Mouse (Mus musculus) cerebellum, postnatal 36 days (tissue): ENCODE data around the gene Nthl1.

Source experiments
- DNase-seq, 2 experiments: peaks; one replicate each; pipeline ENCODE4 v3.0.0; 2021 to 2022; ENCODE audit warnings: mixed read lengths in 2 of 2

Gene Nthl1

GRCm38 (mm10) chr17:24632167-24632812 is at the start of gene Nthl1, which contains the start of gene Tsc2:
Gene Nthl1, plus strand, starts transcription at chr17:24632680.
Gene Tsc2, minus strand, starts transcription at chr17:24632630.
- peak; percentile 77 to 79 for DNase-seq

DNA sequence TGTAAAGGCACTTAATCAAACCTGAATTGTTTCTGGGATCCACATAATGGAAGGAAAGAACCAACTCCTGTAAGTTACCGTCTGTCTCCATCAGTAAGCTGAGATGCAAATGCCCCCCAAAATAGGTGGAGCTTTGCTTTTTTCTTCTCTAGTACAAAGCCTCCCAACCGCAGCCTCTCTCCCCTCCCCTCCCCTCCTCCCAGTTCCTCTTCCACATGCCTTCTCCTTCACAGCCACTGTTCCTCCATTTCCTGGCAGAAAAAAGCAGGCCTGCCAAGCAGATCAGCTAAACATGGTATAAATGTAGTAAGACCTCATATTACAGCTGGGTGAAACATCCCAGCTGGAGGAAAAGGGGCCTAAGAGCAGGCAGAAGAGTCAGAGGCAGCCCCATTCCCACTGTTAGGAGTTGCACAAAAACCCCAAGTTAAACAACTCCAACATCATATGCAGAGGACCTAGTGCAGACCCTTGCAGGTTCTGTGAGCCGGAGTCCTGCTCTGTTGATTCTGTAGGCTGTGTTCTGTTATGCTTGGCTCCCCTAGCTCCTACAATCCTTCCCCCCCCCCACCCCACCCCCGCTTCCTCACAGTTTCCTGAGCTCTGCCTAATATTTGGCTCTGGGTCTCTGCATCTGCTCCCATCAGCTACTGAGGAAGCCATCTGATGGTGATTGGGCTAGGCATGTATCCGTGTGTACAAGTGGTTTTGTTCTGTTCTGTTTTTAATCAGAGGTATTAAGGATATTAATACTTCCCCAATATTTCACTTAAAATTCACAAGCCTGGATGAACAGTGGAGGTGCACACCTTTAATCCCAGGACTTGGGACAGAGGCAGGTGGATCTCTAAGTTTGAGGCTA is 48.6 kb upstream of the Nthl1 start:
- no peak for DNase-seq

GRCm38 (mm10) chr17:24584520-24584919 is 48.0 kb upstream of the Nthl1 start:
- no peak for DNase-seq

DNA sequence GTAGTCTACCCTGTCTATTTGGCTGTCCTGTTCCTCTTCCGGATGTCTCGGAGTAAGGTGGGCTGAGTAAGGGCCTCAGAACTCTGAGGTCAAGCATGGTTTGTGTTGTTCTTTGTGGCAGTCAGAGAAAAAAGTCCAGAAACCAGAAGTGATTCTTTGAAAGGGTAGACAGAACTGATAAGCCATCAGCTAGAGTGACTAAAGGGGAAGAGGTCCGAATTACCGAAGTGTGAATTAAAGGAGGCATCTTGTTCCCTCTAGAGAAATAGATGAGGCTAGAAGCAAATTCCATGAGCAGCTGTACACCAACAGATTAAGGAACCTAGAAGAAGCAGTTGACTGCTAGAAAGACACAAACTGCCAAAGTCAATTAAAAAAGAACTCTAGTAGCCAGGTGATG is 45.9 kb upstream of the Nthl1 start:
- no peak for DNase-seq

DNA sequence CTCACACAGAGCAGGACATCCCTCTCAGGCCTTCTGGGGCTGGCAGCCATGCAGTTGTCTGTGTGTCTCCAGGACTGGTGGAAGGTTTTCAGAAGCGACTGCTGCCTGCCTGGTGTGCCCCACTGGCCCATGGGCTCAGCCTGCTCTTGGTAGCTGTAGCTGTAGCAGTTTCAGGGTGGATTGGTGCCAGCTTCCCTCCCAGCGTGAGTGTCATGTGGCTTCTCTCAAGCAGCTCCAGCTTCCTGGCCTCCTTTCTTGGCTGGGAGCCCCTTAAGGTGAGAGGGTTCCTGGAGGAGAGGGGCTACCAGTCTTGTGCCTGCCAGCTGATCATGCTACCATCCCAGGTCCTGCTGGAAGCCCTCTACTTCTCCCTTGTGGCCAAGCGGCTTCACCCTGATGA is 41.5 kb upstream of the Nthl1 start:
- peak; percentile 75 to 77 for DNase-seq

- no peak for DNase-seq
These were observed 40.8 kb upstream of the Nthl1 start for GRCm38 (mm10) chr17:24591695-24592094.

DNA sequence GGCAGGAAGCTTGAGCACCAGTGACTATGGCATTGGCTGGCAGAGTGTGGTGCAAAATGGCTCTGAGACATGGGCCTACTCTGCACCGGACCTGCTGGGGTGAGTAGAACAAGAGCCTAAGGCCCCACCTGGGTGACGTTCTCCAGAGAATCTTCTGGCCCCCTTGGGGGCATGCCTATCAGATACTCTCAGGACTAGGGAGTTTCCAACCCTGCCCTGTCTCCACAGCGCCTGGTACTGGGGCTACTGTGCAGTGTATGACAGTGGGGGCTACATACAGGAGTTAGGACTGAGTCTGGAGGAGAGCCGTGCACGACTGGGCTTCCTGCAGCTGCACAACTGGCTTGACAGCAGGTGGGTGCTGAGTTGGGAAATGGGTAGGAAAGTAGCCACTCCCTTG is 39.2 kb upstream of the Nthl1 start:
- DNase-seq, result no peak

DNA sequence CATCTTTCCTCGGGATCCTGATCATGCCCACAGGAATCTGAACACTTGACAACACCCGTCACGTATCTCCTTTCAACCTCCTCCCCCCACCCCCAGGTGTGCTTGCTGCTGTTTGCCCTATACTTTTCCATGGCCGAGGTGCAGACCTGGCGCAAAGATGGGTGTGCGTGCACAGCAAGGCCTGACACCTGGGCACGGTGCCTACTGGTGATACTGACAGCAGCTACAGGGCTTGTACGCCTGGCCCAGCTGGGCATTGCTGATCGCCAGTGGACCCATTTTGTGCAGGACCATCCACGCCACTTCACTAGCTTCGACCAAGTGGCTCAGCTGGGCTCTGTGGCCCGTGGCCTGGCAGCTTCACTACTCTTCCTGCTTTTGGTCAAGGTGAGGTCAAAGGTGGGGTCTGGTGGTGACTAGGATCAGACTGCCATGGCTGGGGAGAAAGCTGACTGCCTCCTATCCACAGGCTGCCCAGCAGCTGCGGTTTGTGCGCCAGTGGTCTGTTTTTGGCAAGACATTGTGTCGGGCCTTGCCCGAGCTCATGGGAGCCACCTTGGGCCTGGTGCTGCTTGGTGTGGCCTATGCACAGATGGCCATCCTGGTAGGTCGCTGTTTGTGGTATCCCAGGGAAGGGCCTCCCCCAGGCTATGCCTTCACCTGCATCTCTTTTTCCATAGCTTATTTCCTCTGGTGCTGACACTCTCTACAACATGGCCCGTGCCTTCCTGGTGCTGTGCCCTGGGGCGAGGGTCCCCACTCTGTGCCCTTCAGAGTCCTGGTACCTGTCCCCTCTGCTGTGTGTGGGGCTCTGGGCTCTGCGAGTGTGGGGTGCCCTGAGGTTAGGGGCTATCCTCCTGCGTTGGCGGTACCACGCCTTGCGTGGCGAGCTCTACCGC is 38.2 kb upstream of the Nthl1 start:
- DNase-seq, result peak in 1 of 2 experiments; percentile 44

DNA sequence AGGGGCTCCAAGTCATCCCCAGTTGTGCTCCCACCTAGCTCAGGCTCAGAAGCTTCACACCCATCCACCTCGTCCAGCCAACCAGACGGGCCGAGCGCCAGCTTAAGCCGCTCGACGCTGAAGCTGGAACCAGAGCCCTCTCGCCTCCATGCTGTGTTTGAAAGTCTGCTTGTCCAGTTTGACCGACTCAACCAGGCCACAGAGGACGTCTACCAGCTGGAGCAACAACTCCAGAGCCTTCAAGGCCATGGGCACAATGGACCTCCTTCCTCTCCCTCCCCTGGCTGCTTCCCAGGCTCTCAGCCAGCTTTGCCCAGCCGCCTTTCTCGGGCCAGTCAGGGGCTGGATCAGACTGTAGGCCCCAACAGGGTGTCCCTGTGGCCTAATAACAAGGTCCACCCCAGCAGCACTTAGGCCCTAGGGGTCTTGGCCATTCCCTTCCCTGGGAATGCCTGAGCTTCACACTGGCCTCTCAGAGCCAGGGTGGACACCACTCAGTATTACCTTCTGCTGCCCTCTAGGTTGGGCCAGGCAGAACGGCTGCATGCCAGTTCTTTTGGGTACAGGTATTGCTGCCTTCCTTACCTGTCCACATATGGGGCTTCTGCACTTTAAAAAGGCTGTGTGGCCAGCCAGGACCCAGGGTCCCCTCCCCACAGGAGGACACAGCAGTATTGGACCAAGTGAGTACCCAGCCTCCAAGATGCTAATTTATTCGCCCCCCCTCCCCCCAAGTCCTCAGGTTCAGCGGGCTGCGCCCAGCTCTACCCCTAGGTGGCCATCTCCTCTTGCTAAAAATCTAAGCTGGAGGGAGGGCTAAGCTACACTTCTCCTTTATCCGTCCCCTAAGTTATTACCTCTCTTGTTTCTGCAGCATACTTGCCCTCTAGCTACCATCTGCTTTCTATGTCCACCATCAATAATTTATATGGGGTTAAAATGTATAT is 37.1 kb upstream of the Nthl1 start:
- DNase-seq, result peak; percentile 56 to 60

DNA sequence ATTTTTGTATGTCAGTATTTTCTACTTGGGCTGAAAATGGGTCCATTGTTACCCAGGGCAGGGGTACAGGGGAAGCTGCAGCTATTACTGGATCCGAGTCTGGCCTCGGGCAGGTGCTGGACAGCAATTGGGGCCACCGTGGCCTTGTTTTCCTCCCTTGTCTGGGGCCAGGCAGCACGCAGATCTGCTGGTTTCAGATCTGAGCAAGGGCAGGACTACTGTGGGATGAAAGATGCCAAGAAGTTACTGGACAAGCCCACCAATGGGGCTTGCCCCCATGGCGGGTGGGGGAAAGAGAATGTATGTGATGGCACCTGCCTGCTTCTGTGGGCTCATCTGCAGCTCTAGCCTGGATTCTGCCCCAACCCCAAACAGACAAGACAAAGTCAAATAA is 36.4 kb upstream of the Nthl1 start:
- DNase-seq, result no peak

GRCm38 (mm10) chr17:24596471-24597183 is 35.9 kb upstream of the Nthl1 start:
- peak; percentile 85 for DNase-seq

DNA sequence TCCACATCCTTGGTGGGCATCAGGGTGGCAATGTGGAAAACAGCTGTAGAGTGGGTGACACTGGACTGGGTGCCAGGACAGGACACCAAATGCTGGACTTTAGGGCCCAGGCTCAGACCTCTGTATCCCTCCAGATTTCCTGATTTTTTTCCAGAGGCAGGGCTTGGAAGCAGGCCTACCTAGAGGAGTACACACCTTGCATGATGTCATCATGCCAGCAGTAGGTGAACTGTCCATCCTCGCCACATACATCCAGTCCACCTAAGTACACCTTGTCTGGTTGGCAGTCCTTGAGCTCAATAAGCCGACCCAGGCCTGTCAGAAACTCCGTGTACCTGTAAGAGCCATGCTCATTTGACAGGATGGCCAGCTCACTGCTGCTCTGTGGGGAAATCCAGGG is 34.5 kb upstream of the Nthl1 start:
- DNase-seq, result no peak

DNA sequence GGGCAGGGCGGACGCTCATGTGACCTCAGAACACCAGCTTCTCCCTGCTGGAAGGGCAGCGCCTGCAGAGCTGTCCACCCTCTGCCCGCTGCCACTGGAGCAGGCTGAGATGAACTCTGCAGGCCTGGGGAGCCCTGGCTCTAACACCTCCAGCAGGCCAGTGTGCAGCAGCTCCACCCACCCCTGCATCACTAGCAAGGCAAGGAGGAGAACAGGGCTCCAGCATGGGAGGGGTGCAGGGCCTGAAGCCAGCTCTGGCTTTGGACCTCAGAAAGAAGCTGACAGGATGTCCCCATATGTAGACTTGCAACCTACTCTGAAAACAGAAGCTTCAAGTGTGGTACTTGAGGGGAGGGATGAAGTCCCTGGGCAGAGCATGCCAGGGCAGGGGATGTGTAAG is 32.0 kb upstream of the Nthl1 start:
- DNase-seq, result peak; percentile 28 to 47

GRCm38 (mm10) chr17:24603961-24604360 is 28.5 kb upstream of the Nthl1 start:
- no peak for DNase-seq

- no peak for DNase-seq
These were observed 27.9 kb upstream of the Nthl1 start for GRCm38 (mm10) chr17:24604557-24604956.

- DNase-seq, result no peak
These were observed 24.1 kb upstream of the Nthl1 start for GRCm38 (mm10) chr17:24608370-24608769.

DNA sequence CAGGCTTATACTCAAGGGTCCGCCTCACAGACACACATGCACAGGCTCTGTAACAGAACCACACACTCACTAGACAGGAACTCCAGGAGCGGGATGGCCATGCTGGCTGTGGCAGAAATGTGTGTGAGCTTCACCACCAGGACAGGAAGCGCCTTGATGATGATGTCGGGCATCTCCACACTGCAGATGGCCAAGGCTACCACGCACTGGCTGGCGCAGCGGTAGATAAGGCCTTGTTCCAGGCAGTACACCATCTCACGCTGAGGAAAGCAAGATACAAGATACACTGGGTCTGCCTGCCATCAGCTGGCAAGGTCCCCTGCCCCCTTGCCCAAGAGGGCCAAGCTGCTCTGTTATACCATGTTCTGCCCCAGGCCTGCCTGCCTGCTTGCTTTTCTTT is 23.6 kb upstream of the Nthl1 start:
- DNase-seq, result no peak

DNA sequence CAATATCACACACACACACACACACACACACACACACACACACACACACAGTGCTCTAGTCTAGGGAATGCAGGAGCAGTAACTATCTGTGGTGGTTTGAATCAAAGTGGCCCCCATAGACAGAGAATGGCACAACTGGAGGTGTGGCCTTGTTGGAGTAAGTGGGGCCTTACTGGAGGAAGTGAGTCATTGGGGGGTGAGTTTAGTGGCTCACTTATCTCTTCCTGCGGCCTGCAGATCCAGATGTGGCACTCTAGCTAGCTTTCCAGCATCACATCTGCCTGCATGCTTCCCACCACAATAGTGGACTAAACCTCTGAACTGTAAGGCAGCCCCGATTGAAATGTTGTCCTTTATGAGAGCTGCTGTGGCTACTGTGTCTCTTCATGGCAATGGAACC is 21.8 kb upstream of the Nthl1 start:
- no peak for DNase-seq

DNA sequence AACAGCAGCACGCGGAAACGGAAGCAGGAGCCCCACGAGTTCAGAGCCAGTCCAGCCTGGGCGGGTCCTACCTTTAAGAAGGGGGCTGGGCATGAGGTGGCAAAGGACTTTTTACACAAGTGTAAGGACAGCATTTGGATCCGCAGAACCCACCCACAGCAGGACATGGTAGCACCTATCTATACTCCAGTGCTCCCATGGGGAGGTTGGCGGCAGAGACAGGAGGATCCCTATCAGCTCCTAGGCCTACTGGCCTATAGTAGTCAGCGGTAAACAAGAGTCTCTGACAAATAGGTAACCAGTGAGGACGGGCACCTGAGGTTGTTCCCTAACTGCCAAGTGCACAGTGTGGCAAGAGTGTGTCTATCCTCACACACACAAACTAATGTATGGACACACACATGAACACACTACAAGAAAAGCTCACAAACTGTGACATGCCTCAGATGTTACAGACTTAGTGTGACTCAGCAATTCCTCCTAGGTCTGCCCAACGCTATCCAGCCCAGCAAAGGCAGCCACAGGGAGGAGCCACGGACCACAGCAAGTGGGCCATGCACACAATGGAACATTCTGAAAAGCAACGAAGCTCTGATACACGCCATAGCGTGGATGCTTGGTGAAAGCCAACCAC is 14.8 kb upstream of the Nthl1 start:
- no peak for DNase-seq

GRCm38 (mm10) chr17:24625472-24625871 is 7.0 kb upstream of the Nthl1 start:
- no peak for DNase-seq

DNA sequence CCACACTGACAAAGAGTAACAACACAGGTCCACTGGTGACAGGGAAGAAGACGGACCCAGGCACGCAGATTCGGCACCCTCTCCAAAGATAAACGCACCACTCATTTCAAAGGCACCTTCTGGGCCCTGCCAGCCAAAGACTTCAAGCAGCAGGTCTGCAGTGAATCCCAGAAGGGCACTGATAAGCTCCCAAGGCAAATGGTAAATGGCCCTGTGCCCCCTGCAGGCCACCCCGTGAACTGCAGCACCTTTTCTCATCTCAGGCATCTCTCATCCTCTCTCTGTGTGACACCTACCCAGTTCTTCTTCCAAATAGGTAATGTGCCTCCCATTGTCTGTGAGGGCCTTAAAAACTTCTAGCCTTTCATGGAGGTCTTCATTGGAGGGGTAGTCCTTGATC is 3.8 kb upstream of the Nthl1 start:
- peak; percentile 90 to 95 for DNase-seq
